Comparison of ENCODE assay signal across 19 mouse cellular contexts in genomic region chr1:11990011-11990410, GRCm38 (mm10).
DNase-seq lines count a peak whose midpoint lies in the region; ATAC-seq and TF ChIP-seq lines count a peak whose summit lies in the region.
"Had no signal": no experiment of that assay in that cellular context is flagged by ENCODE, and none has a peak within 500 bp of the region (broad histone marks: within the 10 kb centered on the region; RNA-seq: fewer than 3 reads in every experiment).

No protein-coding gene starts in this region.

- H3K9ac ChIP-seq in kidney, postnatal 0 days (ENCODE audit: low read depth, low read length), result no peak overlapping the region
- H3K9ac ChIP-seq in kidney, embryonic 15.5 days, result no peak overlapping the region
- H3K9ac ChIP-seq in stomach, embryonic 16.5 days (ENCODE audit: low read length), result no peak overlapping the region
- H3K9ac ChIP-seq: forebrain, embryonic 15.5 days; heart, embryonic 13.5 days; hindbrain, embryonic 13.5 days had no signal

- TF ChIP-seq CTCF in kidney, postnatal 0 days (IDR thresholded peaks at IDR 0.05; ENCODE audit: low read depth), result no peak

- ATAC-seq in kidney, postnatal 0 days (replicated peaks; ENCODE audit: low FRiP score, low read depth), result no peak
- ATAC-seq in kidney, embryonic 15.5 days (replicated peaks; ENCODE audit: low FRiP score), result no peak
- no peak for ATAC-seq in stomach, embryonic 16.5 days (ENCODE audit: insufficient read depth, low FRiP score)
- ATAC-seq: activated CD4-positive, CD25-positive, alpha-beta regulatory T cell, adult 4 months; forebrain, embryonic 15.5 days; hindbrain, postnatal 0 days; Patski had no signal

- H3K4me3 ChIP-seq in kidney, postnatal 0 days (replicated peaks; ENCODE audit: low read depth, low read length), result no peak overlapping the region
- H3K4me3 ChIP-seq in kidney, embryonic 15.5 days (replicated peaks), result no peak overlapping the region
- no peak overlapping the region for H3K4me3 ChIP-seq in stomach, embryonic 16.5 days (replicated peaks; ENCODE audit: low read length)
- H3K4me3 ChIP-seq: forebrain, embryonic 15.5 days; heart, embryonic 13.5 days; hindbrain, embryonic 13.5 days had no signal

- peak; percentile 14 to 27 for DNase-seq in heart, adult 18-20 months
- DNase-seq in heart, postnatal 25 days (ENCODE audit: low spot score), result no peak
- DNase-seq in kidney, postnatal 0 days (ENCODE audit: low spot score), result peak; percentile 61
- DNase-seq in urinary bladder, postnatal 14 days (ENCODE audit: low spot score), result peak; percentile 8
- DNase-seq in urinary bladder, adult 2 months (ENCODE audit: low spot score), result no peak
- no peak for DNase-seq in thymus, postnatal 14 days
- DNase-seq: adrenal gland, postnatal 14 days; cerebellum, adult 18-20 months; cerebellum, adult 9-11 months; kidney, adult 11 months had no signal

- no peak overlapping the region for H3K4me2 ChIP-seq in kidney, postnatal 0 days (ENCODE audit: low read length)
- no peak overlapping the region for H3K4me2 ChIP-seq in kidney, embryonic 15.5 days
- no peak overlapping the region for H3K4me2 ChIP-seq in stomach, embryonic 16.5 days (ENCODE audit: low read depth, low read length)
- H3K4me2 ChIP-seq: forebrain, embryonic 15.5 days; heart, embryonic 13.5 days; hindbrain, embryonic 13.5 days had no signal

- H3K27ac ChIP-seq in kidney, postnatal 0 days, result no peak overlapping the region
- no peak overlapping the region for H3K27ac ChIP-seq in kidney, embryonic 15.5 days
- H3K27ac ChIP-seq in stomach, embryonic 16.5 days (ENCODE audit: low read length), result 0 out of 2 replicates have a peak overlapping the region, but pooled peaks have one; percentile 26
- H3K27ac ChIP-seq: forebrain, embryonic 15.5 days; heart, embryonic 13.5 days; hindbrain, embryonic 13.5 days; hindbrain, postnatal 0 days had no signal

- H3K4me1 ChIP-seq in kidney, postnatal 0 days (replicated peaks; ENCODE audit: insufficient read depth, low read length), result no peaks in the 10 kb centered on the region
- no peaks in the 10 kb centered on the region for H3K4me1 ChIP-seq in kidney, embryonic 15.5 days
- no peaks in the 10 kb centered on the region for H3K4me1 ChIP-seq in stomach, embryonic 16.5 days (ENCODE audit: control insufficient read depth, insufficient read depth, low read length)
- H3K4me1 ChIP-seq: forebrain, embryonic 15.5 days; hindbrain, embryonic 13.5 days had no signal

- 59% methylated on average over 3 of the region's 3 CpGs for WGBS in kidney, postnatal 0 days
- 68% methylated on average over 3 of the region's 3 CpGs for WGBS in kidney, embryonic 15.5 days
- WGBS in stomach, embryonic 16.5 days, result 54% methylated on average over 3 of the region's 3 CpGs

- H3K27me3 ChIP-seq in kidney, postnatal 0 days (ENCODE audit: insufficient read depth, low read length), result no peaks in the 10 kb centered on the region
- H3K27me3 ChIP-seq in kidney, embryonic 15.5 days, result no peaks in the 10 kb centered on the region
- no peaks in the 10 kb centered on the region for H3K27me3 ChIP-seq in stomach, embryonic 16.5 days (ENCODE audit: control insufficient read depth, insufficient read depth, low read length)
- H3K27me3 ChIP-seq: CH12.LX; forebrain, embryonic 15.5 days; heart, embryonic 13.5 days; hindbrain, embryonic 13.5 days; Patski had no signal

- no peaks in the 10 kb centered on the region for H3K36me3 ChIP-seq in kidney, postnatal 0 days (ENCODE audit: insufficient read depth, low read length)
- no peaks in the 10 kb centered on the region for H3K36me3 ChIP-seq in kidney, embryonic 15.5 days
- no peaks in the 10 kb centered on the region for H3K36me3 ChIP-seq in stomach, embryonic 16.5 days (ENCODE audit: control insufficient read depth, insufficient read depth, low read length)
- H3K36me3 ChIP-seq: forebrain, embryonic 15.5 days; heart, embryonic 13.5 days; hindbrain, embryonic 13.5 days had no signal

- H3K9me3 ChIP-seq in kidney, postnatal 0 days (replicated peaks; ENCODE audit: low read length), result no peaks in the 10 kb centered on the region
- no peaks in the 10 kb centered on the region for H3K9me3 ChIP-seq in kidney, embryonic 15.5 days (replicated peaks)
- H3K9me3 ChIP-seq in stomach, embryonic 16.5 days (replicated peaks; ENCODE audit: control insufficient read depth, low read length), result no peaks in the 10 kb centered on the region
- H3K9me3 ChIP-seq: forebrain, embryonic 15.5 days; heart, embryonic 13.5 days; hindbrain, embryonic 13.5 days had no signal

- intact Hi-C loops in heart, postnatal 25 days (cut with DNase I), result no loop called here

Comparison
In these comparisons a context has a peak if more than half of its experiments do, and no peak if none do; other contexts are left out.
1. DNase-seq: peak in heart, adult 18-20 months (2 of 2), kidney, postnatal 0 days (single experiment) and urinary bladder, postnatal 14 days (single experiment); none in heart, postnatal 25 days (single experiment), urinary bladder, adult 2 months (single experiment) and thymus, postnatal 14 days (single experiment).